Mouse (Mus musculus): ENCODE results near the gene Spint1. TPM values are rescaled to one million over a fixed set of nuclear protein-coding genes. Genes with fewer than 3 reads are reported as not detected.
A peak's percentile ranks its signal among the peaks of the same experiment; 100 is the strongest.

The Spint1 gene
- total RNA-seq, 2 experiments from 2014 or later = 0.20 TPM; not detected in 1

- intact Hi-C loops (cut with DNase I) = loop anchor here (1.0 to 10.0 kb wide), 2 partner anchors 37 to 254 kb away; partner anchors contain the start of gene Rpusd2
- peak; percentile 96 for DNase-seq
Observed at GRCm38 (mm10) chr2:119288270-119288882, 51.2 kb downstream of the Spint1 start, which contains the start of gene Vps18. Vps18 (plus strand) TSS chr2:119288740.

DNA sequence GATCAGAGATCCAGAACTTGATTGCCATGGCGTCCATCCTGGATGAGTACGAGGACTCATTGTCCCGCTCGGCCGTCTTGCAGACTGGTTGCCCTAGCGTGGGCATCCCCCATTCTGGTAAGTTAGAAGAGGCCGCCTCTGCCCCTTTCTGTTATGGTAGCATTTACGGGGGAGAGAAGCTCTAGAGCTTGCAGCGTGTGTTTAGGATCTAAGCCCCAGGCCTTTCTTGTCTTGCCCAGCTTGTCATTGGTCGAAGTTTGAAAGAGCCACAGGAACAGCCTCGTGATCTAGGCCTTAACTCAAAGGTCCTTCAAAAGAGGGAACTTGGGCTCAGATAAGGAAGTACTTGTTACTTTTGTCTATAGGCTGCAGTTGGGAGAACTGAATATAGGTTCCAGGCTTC lies 51.9 kb downstream of the Spint1 start:
- intact Hi-C loops (cut with DNase I) = loop anchor here (10.0 kb wide), 1 partner anchor 254 kb away; the partner anchor contains the start of gene Rpusd2

GRCm38 (mm10) chr2:119292281-119292680 lies 55.1 kb downstream of the Spint1 start:
- no peak for DNase-seq
- intact Hi-C loops (cut with DNase I) = no loop called here

More for the DNA sequence above, 51.9 kb downstream of the Spint1 start:
- DNase-seq = no peak

DNA sequence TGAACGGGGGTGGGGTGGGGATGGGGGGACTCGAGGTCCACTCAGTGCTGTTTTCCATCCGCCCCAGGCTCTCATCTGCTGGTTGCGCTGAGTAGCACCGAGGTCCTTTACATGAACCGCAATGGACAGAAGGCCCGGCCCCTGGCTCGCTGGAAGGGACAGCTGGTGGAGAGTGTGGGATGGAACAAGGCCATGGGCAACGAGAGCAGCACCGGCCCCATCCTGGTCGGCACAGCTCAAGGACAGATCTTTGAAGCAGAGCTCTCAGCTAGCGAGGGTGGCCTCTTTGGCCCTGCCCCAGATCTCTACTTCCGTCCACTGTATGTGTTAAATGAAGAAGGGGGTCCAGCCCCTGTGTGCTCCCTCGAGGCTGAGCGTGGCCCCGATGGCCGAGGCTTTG lies 55.7 kb downstream of the Spint1 start:
- intact Hi-C loops (cut with DNase I) = no loop called here

DNA sequence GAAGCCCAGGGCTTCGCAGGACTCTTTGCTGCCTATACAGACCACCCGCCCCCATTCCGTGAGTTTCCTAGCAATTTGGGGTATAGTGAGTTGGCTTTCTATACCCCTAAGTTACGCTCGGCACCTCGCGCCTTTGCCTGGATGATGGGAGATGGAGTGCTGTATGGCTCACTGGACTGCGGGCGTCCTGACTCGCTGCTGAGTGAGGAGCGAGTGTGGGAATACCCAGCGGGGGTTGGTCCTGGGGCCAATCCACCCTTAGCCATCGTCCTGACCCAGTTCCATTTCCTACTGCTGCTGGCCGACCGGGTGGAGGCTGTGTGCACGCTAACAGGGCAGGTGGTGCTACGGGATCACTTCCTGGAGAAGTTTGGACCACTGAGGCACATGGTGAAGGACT lies 56.1 kb downstream of the Spint1 start:
- intact Hi-C loops (cut with DNase I) = no loop called here
- no peak for DNase-seq

More for the DNA sequence above, 55.7 kb downstream of the Spint1 start:
- DNase-seq = no peak

DNA sequence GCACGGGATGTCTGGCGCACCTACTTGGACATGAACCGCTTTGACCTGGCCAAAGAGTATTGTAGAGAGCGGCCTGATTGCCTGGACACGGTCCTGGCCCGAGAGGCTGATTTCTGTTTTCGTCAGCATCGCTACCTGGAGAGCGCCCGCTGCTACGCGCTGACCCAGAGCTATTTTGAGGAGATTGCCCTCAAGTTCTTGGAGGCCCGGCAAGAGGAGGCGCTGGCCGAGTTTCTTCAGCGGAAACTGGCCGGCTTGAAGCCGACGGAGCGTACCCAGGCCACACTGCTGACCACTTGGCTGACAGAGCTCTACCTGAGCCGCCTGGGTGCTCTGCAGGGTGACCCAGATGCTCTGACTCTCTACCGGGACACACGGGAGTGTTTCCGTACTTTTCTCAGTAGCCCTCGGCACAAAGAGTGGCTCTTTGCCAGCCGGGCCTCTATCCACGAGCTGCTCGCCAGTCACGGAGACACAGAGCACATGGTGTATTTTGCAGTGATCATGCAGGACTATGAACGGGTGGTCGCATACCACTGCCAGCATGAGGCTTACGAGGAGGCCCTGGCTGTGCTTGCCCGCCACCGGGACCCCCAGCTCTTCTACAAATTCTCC lies 56.7 kb downstream of the Spint1 start:
- DNase-seq = no peak
- intact Hi-C loops (cut with DNase I) = no loop called here

DNA sequence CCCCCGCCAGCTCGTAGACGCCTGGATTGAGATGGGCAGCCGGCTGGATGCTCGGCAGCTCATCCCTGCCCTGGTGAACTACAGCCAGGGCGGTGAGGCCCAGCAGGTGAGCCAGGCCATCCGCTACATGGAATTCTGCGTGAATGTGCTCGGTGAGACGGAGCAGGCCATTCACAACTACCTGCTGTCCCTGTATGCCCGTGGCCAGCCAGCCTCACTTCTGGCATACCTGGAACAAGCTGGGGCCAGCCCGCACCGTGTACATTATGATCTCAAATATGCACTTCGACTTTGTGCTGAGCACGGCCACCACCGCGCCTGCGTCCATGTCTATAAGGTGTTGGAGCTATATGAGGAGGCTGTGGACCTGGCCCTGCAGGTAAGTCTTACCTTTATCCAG lies 57.2 kb downstream of the Spint1 start:
- intact Hi-C loops (cut with DNase I) = no loop called here
- DNase-seq = no peak

DNA sequence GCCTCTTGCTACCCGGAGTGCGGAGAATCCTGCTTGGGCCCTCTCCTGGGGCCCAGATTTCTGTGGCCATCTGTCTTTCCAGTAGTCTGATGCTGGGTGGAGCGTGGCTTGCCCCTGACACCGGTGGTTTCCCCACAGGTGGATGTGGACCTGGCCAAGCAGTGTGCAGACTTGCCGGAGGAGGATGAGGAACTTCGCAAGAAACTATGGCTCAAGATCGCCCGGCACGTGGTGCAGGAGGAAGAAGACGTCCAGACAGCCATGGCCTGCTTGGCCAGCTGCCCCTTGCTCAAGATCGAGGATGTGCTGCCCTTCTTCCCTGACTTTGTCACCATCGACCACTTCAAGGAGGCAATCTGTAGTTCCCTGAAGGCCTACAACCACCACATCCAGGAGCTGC lies 59.6 kb downstream of the Spint1 start:
- intact Hi-C loops (cut with DNase I) = no loop called here
- no peak for DNase-seq

GRCm38 (mm10) chr2:119297506-119297905 lies 60.3 kb downstream of the Spint1 start:
- DNase-seq = no peak
- intact Hi-C loops (cut with DNase I) = no loop called here

GRCm38 (mm10) chr2:119298330-119298729 lies 61.2 kb downstream of the Spint1 start:
- intact Hi-C loops (cut with DNase I) = loop anchor here (1.0 kb wide), 1 partner anchor 141 kb away; no protein-coding TSS in a partner anchor
- DNase-seq = peak in 1 of 2 experiments; percentile 58

- DNase-seq = no peak
- intact Hi-C loops (cut with DNase I) = loop anchor here (1.0 kb wide), 1 partner anchor 140 kb away; no protein-coding TSS in a partner anchor
Observed at GRCm38 (mm10) chr2:119298839-119299238, 61.7 kb downstream of the Spint1 start.

Other genes with a start within 250 kb of the Spint1 start
- gene Ccdc32, start 208.0 kb upstream of the Spint1 start, total RNA-seq (2021) = 1 to 10 TPM; 3.3 to 4.6 TPM
- gene Rpusd2, start 202.6 kb upstream of the Spint1 start, total RNA-seq (2021) = 1 to 10 TPM; 2.7 to 2.8 TPM
- under 1 TPM; 0.44 to 0.79 TPM for gene Knl1, start 190.2 kb upstream of the Spint1 start, total RNA-seq (2021)
- under 1 TPM; 0.81 to 0.92 TPM for gene Rad51, start 124.6 kb upstream of the Spint1 start, total RNA-seq (2021)
- gene Rmdn3, start 80.3 kb upstream of the Spint1 start, total RNA-seq (2021) = 1 to 10 TPM; 4.7 to 4.8 TPM
- gene Gchfr, start 69.6 kb upstream of the Spint1 start, total RNA-seq (2021) = not detected
- gene Gm14137, start 62.9 kb upstream of the Spint1 start, total RNA-seq (2021) = not detected
- gene Zfyve19, start 28.7 kb upstream of the Spint1 start, total RNA-seq (2021) = 10 to 100 TPM; 10.9 to 15.1 TPM
- gene Dnajc17, start 28.6 kb upstream of the Spint1 start, total RNA-seq (2021) = 1 to 10 TPM; 7.7 to 7.8 TPM
- not detected for gene Ppp1r14d, start 7.5 kb upstream of the Spint1 start, total RNA-seq (2021)
- gene Rhov, start 33.9 kb downstream of the Spint1 start, total RNA-seq (2021) = not detected
- 1 to 10 TPM; 9.0 to 9.2 TPM for gene Vps18, start 51.4 kb downstream of the Spint1 start, total RNA-seq (2021)
- gene Dll4, start 88.4 kb downstream of the Spint1 start, total RNA-seq (2021) = 1 to 10 TPM; 5.1 to 5.5 TPM
- gene Chac1, start 113.9 kb downstream of the Spint1 start, total RNA-seq (2021) = 10 to 100 TPM; 40.1 to 82.4 TPM
- gene Ino80, start 240.3 kb downstream of the Spint1 start, total RNA-seq (2021) = 10 to 100 TPM in 1 of 2 experiments, 1 to 10 TPM in 1; 10.0 to 12.0 TPM

Measured in gastrocnemius, postnatal 36 days (tissue).